7 mouse cellular contexts compared by ENCODE assay signal in genomic region chr12:83520311-83520890, GRCm38 (mm10). TPM values are rescaled to one million over a fixed set of nuclear protein-coding genes. Genes with fewer than 3 reads are reported as not detected.
DNase-seq lines count a peak whose midpoint lies in the region; ATAC-seq lines count a peak whose summit lies in the region.

Dcaf4 (plus strand) TSS chr12:83520466.

- DNase-seq in adrenal gland, postnatal 10 days = peak; percentile 99
- DNase-seq in embryonic facial prominence, embryonic 10.5 days (ENCODE audit: low spot score) = peak; percentile 96
- DNase-seq in kidney, adult 11 months = peak; percentile 98
- DNase-seq in limb, embryonic 10.5 days (ENCODE audit: low spot score) = peak; percentile 94
- peak; percentile 96 for DNase-seq in spleen, adult 12 weeks (ENCODE audit: low spot score)

- H3K4me1 ChIP-seq in embryonic facial prominence, embryonic 10.5 days = peaks cover 40% of the 10 kb centered on the region
- peaks cover 39% of the 10 kb centered on the region for H3K4me1 ChIP-seq in limb, embryonic 10.5 days
- peaks cover 23% of the 10 kb centered on the region for H3K4me1 ChIP-seq in midbrain, embryonic 13.5 days (replicated peaks)

- no peaks in the 10 kb centered on the region for H3K36me3 ChIP-seq in embryonic facial prominence, embryonic 10.5 days (replicated peaks)
- no peaks in the 10 kb centered on the region for H3K36me3 ChIP-seq in limb, embryonic 10.5 days
- no peaks in the 10 kb centered on the region for H3K36me3 ChIP-seq in midbrain, embryonic 13.5 days

- H3K27me3 ChIP-seq in embryonic facial prominence, embryonic 10.5 days (replicated peaks; ENCODE audit: low read depth, poor library complexity, severe bottlenecking) = no peaks in the 10 kb centered on the region
- H3K27me3 ChIP-seq in limb, embryonic 10.5 days (ENCODE audit: low read depth, poor library complexity, severe bottlenecking) = no peaks in the 10 kb centered on the region
- H3K27me3 ChIP-seq in midbrain, embryonic 13.5 days = no peaks in the 10 kb centered on the region

- peak within 1 kb of the TSS; percentile 88 for H3K27ac ChIP-seq in embryonic facial prominence, embryonic 10.5 days (replicated peaks)
- H3K27ac ChIP-seq in limb, embryonic 10.5 days = peak within 1 kb of the TSS; percentile 86
- H3K27ac ChIP-seq in midbrain, embryonic 13.5 days = peak within 1 kb of the TSS; percentile 76

- peak; percentile 95 for ATAC-seq in granulocyte monocyte progenitor cell, adult 5-6 weeks (replicated peaks; ENCODE audit: poor library complexity, severe bottlenecking)
- ATAC-seq in midbrain, embryonic 13.5 days = peak; percentile 99

- H3K9ac ChIP-seq in midbrain, embryonic 13.5 days (replicated peaks) = peak within 1 kb of the TSS; percentile 67

- under 1% methylated on average over 32 of the region's 32 CpGs for whole genome bisulfite sequencing in embryonic facial prominence, embryonic 10.5 days
- WGBS in limb, embryonic 10.5 days = under 1% methylated on average over 32 of the region's 32 CpGs
- WGBS in midbrain, embryonic 13.5 days = under 1% methylated on average over 32 of the region's 32 CpGs

- H3K9me3 ChIP-seq in embryonic facial prominence, embryonic 10.5 days = no peaks in the 10 kb centered on the region
- H3K9me3 ChIP-seq in limb, embryonic 10.5 days (replicated peaks) = no peaks in the 10 kb centered on the region
- H3K9me3 ChIP-seq in midbrain, embryonic 13.5 days = no peaks in the 10 kb centered on the region

- H3K4me2 ChIP-seq in midbrain, embryonic 13.5 days (replicated peaks) = peak within 1 kb of the TSS; percentile 62

- peak within 1 kb of the TSS; percentile 80 for H3K4me3 ChIP-seq in embryonic facial prominence, embryonic 10.5 days
- H3K4me3 ChIP-seq in limb, embryonic 10.5 days = peak within 1 kb of the TSS; percentile 80
- H3K4me3 ChIP-seq in midbrain, embryonic 13.5 days (replicated peaks) = peak within 1 kb of the TSS; percentile 61

RNA-seq across cellular contexts. Expression of gene Dcaf4, which starts in this region (rescaled TPM):
- total RNA-seq in adrenal gland, postnatal 10 days (2021) = 10 to 100 TPM; 38.8 to 58.9 TPM
- polyA plus RNA-seq in embryonic facial prominence, embryonic 10.5 days (2016; fragmentation: Nextera tagmentation; extraction: Ambion mirVana) = 29.5 and 30.1 TPM in 2 replicates
- total RNA-seq in granulocyte monocyte progenitor cell, adult 5-6 weeks (2014; fragmentation: Nextera tagmentation) = 8.5 and 26.0 TPM in 2 replicates
- 10.7 and 12.4 TPM in 2 replicates for total RNA-seq in granulocyte monocyte progenitor cell, adult 5-6 weeks (2017)
- 27.4 and 29.3 TPM in 2 replicates for polyA plus RNA-seq in limb, embryonic 10.5 days (2016; fragmentation: Nextera tagmentation; extraction: Ambion mirVana)
- 38.0 and 39.0 TPM in 2 replicates for polyA plus RNA-seq in midbrain, embryonic 13.5 days (2015; fragmentation: Nextera tagmentation; extraction: Ambion mirVana)

Comparison
In these comparisons a context has a peak if more than half of its experiments do, and no peak if none do; other contexts are left out.
1. Peak in every context shown above with its lines: DNase-seq, ATAC-seq, H3K4me3 ChIP-seq and H3K27ac ChIP-seq.